Mouse (Mus musculus) heart, postnatal 0 days (tissue): ENCODE data around the gene Slc29a3. TPM values are rescaled to one million over a fixed set of nuclear protein-coding genes. Genes with fewer than 3 reads are reported as not detected.
A peak's percentile ranks its signal among the peaks of the same experiment; 100 is the strongest.

Source experiments
- ATAC-seq: fragments of 200-750 bp; cut with Nextera tagmentation; 2 replicates; pipeline ENCODE4 v1.8.0; 2017; ENCODE audit warnings: low read depth, moderate number of reproducible peaks, moderate library complexity; ENCODE audit not compliant: insufficient read depth
- DNase-seq: peaks from one replicate; pipeline ENCODE4 v3.0.0-alpha.2; 2016; ENCODE audit warnings: low spot score
- H3K27ac ChIP-seq: fragments of 300-500 bp; sonication (generic); 2 replicates; pipeline ENCODE4 v1.5.1; 2014; ENCODE audit warnings: low read depth, mild to moderate bottlenecking
- H3K27me3 ChIP-seq: fragments of 300-500 bp; sonication (generic); 2 replicates; pipeline ENCODE4 v1.6.1; 2014; ENCODE audit warnings: low read length, mixed read lengths; ENCODE audit not compliant: control insufficient read depth, insufficient read depth
- H3K36me3 ChIP-seq: fragments of 300-500 bp; sonication (generic); replicated peaks from 2 replicates; pipeline ENCODE4 v1.6.1; 2014; ENCODE audit warnings: low read length, mixed read lengths; ENCODE audit not compliant: control insufficient read depth, insufficient read depth
- H3K4me1 ChIP-seq: fragments of 300-500 bp; sonication (generic); 2 replicates; pipeline ENCODE4 v1.6.1; 2014; ENCODE audit warnings: antibody characterized with exemption; ENCODE audit not compliant: control insufficient read depth, insufficient read depth
- H3K4me2 ChIP-seq: fragments of 300-500 bp; sonication (generic); 2 replicates; pipeline ENCODE4 v1.6.1; 2014; ENCODE audit warnings: low read depth, mild to moderate bottlenecking, low read length, moderate library complexity
- H3K4me3 ChIP-seq: fragments of 300-500 bp; sonication (generic); 2 replicates; pipeline ENCODE4 v1.5.1; 2014; ENCODE audit warnings: low read depth, low read length
- H3K9ac ChIP-seq: fragments of 300-500 bp; sonication (generic); replicated peaks from 2 replicates; pipeline ENCODE4 v1.6.1; 2014; ENCODE audit warnings: low read depth, low read length, mixed read lengths
- H3K9me3 ChIP-seq: fragments of 300-500 bp; sonication (generic); replicated peaks from 2 replicates; pipeline ENCODE4 v1.6.1; 2016; ENCODE audit warnings: low read length; ENCODE audit not compliant: control insufficient read depth
- CTCF ChIP-seq: IDR thresholded peaks from 2 replicates; pipeline ENCODE4 v1.5.1; 2016; ENCODE audit warnings: antibody characterized with exemption, control low read depth, low read depth
- EP300 ChIP-seq: IDR thresholded peaks from 2 replicates; pipeline ENCODE4 v1.6.1; 2016; ENCODE audit warnings: antibody characterized with exemption, low read depth
- WGBS: fragments of 180-500 bp; shearing (Covaris S2); extraction: QIAGEN DNeasy Blood & Tissue Kit; methylation state at CpG from one replicate; pipeline ENCODE4 v1.1.7; 2014; 5-methylcytosine and 5-hydroxymethylcytosine counted together
- polyA plus RNA-seq: library from polyadenylated mRNA; unstranded; fragments of >200 nt; fragmentation: Nextera tagmentation; extraction: Ambion mirVana; gene quantifications from 2 replicates; pipeline ENCODE4 v1.2.1, GENCODE M21; 2015
- total RNA-seq: library from RNA; depleted of rRNA; stranded (reverse); fragments of >200 nt; gene quantifications from 2 replicates; pipeline ENCODE4 v1.2.3, GENCODE M21; 2014; ENCODE audit warnings: low replicate concordance

Slc29a3 gene
- total and polyA plus RNA-seq, 2 experiments from 2014 or later, result 1.6 to 4.4 TPM

DNA sequence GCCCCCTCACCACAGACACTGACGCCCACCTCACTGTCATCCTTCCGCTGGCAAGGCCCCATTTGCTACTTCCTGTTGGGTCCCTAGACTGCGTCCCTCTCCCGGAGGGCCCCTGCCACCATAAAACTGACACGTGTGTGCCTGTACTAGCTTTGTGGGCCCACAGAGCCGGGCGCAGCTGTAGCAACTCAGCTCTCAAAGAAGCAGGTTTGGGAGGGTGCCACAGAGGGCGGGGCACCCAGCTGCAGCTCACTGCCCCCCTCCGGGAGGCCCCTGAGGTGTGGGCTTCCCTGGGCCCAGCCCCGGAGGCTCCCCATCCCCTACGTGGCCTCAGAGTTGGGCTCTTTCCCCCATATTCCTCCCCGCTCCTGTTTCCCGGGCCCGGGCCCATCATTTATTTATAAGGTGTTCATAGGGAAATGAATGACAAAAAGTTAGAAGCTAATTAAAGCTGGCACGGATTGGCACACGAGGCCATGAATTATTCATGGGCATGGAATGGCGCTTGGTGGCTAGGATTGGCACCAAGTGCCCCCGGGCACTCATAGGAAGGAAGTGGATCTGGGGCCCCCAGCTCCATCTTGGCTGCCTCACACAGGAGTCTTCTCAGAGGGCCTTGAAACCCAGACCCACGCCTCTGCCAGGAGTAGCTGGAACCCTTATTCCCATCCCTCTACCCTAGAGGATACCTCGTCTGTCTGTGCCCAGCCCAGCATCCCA, 60.8 kb downstream of the Slc29a3 start:
- no peak overlapping the region for H3K9ac ChIP-seq
- H3K9me3 ChIP-seq, result no peaks in the 10 kb centered on the region
- no peaks in the 10 kb centered on the region for H3K36me3 ChIP-seq
- DNase-seq, result no peak
- no peak overlapping the region for H3K4me2 ChIP-seq
- no peak overlapping the region for H3K27ac ChIP-seq
- no peak for TF ChIP-seq CTCF
- no peak for TF ChIP-seq EP300
- peaks cover 31% of the 10 kb centered on the region for H3K27me3 ChIP-seq
- ATAC-seq, result no peak
- H3K4me3 ChIP-seq, result no peak overlapping the region
- 77% methylated on average over 20 of the region's 20 CpGs for WGBS
- peaks cover 2% of the 10 kb centered on the region; the same call in 1 of the 2 replicates for H3K4me1 ChIP-seq

DNA sequence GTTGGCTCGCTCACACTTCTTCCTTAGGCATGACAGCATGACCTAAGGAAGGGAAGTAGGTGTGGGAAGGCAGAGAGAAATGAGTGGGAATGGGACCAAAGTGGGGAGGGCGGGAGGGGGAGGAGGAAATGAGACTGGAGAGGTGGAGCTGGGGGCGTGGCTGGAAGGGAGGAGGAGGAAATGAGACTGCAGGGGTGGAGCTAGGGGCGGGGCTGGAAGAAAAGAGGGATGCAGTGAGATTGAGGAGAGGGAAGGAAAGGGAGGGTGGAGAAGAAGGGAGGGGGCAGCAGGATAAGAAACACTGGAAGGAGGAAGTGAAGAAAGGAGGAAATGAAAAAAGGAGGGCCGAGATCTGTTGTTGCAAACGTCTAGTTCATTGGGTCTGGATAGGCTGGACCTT, 61.6 kb downstream of the Slc29a3 start:
- Histone ChIP-seq H3K4me1 (peaks cover 8% of the 10 kb centered on the region; the same call in 1 of the 2 replicates), H3K4me3 (no peak overlapping the region), H3K4me2 (no peak overlapping the region), H3K36me3 (no peaks in the 10 kb centered on the region), H3K27me3 (peaks cover 40% of the 10 kb centered on the region), H3K9me3 (no peaks in the 10 kb centered on the region), H3K9ac (no peak overlapping the region), H3K27ac (no peak overlapping the region; the same call in 1 of the 2 replicates)
- no peak for ATAC-seq
- 36% methylated on average over 6 of the region's 6 CpGs for WGBS
- TF ChIP-seq CTCF (no peak), EP300 (no peak)
- DNase-seq, result no peak

DNA sequence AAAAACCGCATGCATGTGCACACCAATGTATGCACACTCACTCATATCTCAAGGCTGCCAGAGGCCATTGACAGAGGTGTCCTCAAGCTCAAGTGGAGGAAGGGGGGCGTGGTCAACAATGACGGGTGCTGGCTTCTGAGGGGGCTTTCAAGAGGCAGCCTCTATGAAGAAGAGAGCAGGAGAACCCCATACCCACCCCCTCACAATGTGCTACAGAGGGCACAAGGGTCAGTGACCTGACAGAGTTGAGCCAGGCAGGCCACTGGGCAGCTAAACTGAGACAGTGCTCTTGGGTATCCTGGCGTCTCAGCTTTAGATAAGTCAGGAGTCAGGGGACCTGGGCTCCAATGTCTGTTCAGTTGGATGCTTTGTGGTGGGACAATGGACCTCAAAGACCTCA, 63.2 kb downstream of the Slc29a3 start:
- Histone ChIP-seq H3K36me3 (no peaks in the 10 kb centered on the region), H3K27ac (no peak overlapping the region), H3K9ac (no peak overlapping the region), H3K4me1 (peaks cover 8% of the 10 kb centered on the region; the same call in 1 of the 2 replicates), H3K4me3 (no peak overlapping the region), H3K9me3 (no peaks in the 10 kb centered on the region), H3K27me3 (peaks cover 56% of the 10 kb centered on the region), H3K4me2 (no peak overlapping the region)
- no peak for TF ChIP-seq CTCF
- no peak for TF ChIP-seq EP300
- ATAC-seq (no peak), DNase-seq (no peak)
- 59% methylated on average over 4 of the region's 4 CpGs for WGBS

DNA sequence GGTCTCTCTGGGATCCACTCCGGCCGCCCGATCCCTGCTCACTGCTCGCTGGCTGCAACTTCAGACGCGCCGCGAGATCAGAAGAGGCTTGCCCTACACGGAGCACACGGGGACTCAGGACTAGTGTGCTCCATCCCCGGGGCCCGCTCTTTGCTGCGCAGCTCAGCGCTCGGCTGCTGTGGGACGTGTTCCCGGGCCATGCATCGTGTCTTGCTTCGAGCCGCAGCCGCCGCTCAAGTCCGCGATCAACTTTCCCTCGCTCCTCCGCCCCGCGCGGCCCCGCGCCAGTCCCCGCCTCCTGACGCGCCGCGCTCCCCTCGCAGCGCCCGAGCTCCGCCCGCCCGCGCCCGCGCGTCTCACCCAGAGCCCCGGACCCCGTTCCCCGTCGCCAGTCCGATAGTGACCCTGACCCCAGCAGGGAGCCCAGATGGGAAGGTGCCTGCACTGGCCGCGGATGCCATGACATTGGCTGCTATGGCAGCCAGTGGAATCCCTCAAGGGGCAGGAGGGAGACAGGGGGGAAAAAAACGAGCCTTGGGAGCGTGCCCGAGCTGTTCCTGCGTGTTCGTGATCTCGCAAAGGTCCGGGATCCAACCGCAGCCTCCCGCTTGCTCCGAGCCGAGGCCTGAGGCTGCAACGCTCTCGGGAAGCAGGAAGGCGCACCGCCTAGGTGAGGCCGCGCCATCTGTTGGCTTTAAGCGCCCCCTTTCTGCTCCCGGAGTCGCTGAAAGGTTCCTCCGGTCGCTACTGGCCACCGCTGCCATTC, 65.4 kb downstream of the Slc29a3 start:
- peak; percentile 61; the same call in 1 of the 2 replicates for ATAC-seq
- 0% methylated on average over 72 of the region's 76 CpGs for WGBS
- peaks cover 63% of the 10 kb centered on the region for H3K27me3 ChIP-seq

DNA sequence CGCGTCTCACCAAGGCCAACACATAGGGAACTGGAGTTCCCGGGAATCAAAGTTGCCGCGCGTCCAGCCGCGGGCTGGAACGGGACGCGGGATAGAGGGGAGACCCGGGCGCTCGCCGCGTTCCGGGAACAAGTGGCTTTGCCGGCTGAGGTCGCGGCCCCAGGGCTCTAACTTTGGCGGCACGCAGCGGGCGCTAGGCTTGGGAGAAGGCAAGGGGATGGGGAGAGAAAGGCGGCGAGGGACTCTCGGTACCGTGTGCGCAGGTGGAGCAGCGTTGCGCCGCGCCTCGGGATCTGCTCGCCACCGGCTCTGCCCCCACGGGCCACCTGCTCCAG, 66.0 kb downstream of the Slc29a3 start:
- no peak for DNase-seq
- TF ChIP-seq EP300, result no peak
- no peak for TF ChIP-seq CTCF
- Histone ChIP-seq H3K4me2 (peak overlapping the region; percentile 92), H3K36me3 (no peaks in the 10 kb centered on the region), H3K27ac (no peak overlapping the region), H3K9ac (no peak overlapping the region), H3K9me3 (no peaks in the 10 kb centered on the region), H3K4me1 (peaks cover 8% of the 10 kb centered on the region; the same call in 1 of the 2 replicates), H3K4me3 (peak overlapping the region; percentile 57), H3K27me3 (peaks cover 63% of the 10 kb centered on the region)
- no peak for ATAC-seq
- WGBS, result 1% methylated on average over 36 of the region's 37 CpGs

More for the DNA sequence above, 65.4 kb downstream of the Slc29a3 start:
- H3K4me2 ChIP-seq, result peak overlapping the region; percentile 92
- no peaks in the 10 kb centered on the region for H3K9me3 ChIP-seq
- H3K9ac ChIP-seq, result no peak overlapping the region
- no peaks in the 10 kb centered on the region for H3K36me3 ChIP-seq
- no peak overlapping the region for H3K27ac ChIP-seq
- peak overlapping the region; percentile 57 for H3K4me3 ChIP-seq
- TF ChIP-seq CTCF (peak; percentile 58), EP300 (no peak)
- peak; percentile 24 for DNase-seq
- H3K4me1 ChIP-seq, result peaks cover 8% of the 10 kb centered on the region; the same call in 1 of the 2 replicates
